Mouse (Mus musculus): ENCODE results near the gene Nrg3. TPM values are rescaled to one million over a fixed set of nuclear protein-coding genes. Genes with fewer than 3 reads are reported as not detected.

The Nrg3 gene
- polyA plus RNA-seq, 1 experiment from 2014 or later: not detected

GRCm38 (mm10) chr14:38847091-38847490 is 625.8 kb downstream of the Nrg3 start:
- H3K36me3 ChIP-seq (ENCODE audit: control insufficient read depth, insufficient read depth, low read length): no peaks in the 10 kb centered on the region
- ATAC-seq (ENCODE audit: insufficient number of reproducible peaks, low FRiP score, low TSS enrichment, low read depth) (no peak), DNase-seq (ENCODE audit: low spot score) (no peak)
- 69% methylated on average over 1 of the region's 1 CpGs for WGBS
- no peak overlapping the region for H3K9ac ChIP-seq (ENCODE audit: low read length)
- H3K9me3 ChIP-seq (ENCODE audit: control insufficient read depth, low read length): no peaks in the 10 kb centered on the region
- no peak overlapping the region for H3K27ac ChIP-seq (replicated peaks; ENCODE audit: low read depth, low read length)
- no peaks in the 10 kb centered on the region for H3K4me1 ChIP-seq (ENCODE audit: control insufficient read depth, insufficient read depth, low read length)
- H3K4me2 ChIP-seq (ENCODE audit: low read depth, severe bottlenecking): no peak overlapping the region
- no peak overlapping the region for H3K4me3 ChIP-seq (ENCODE audit: low read depth, low read length)
- H3K27me3 ChIP-seq (ENCODE audit: control insufficient read depth, insufficient read depth, low read length): no peaks in the 10 kb centered on the region

GRCm38 (mm10) chr14:38835006-38835405 is 637.9 kb downstream of the Nrg3 start:
- Histone ChIP-seq H3K4me3 (ENCODE audit: low read depth, low read length) (no peak overlapping the region), H3K27ac (replicated peaks; ENCODE audit: low read depth, low read length) (no peak overlapping the region), H3K36me3 (ENCODE audit: control insufficient read depth, insufficient read depth, low read length) (no peaks in the 10 kb centered on the region), H3K9ac (ENCODE audit: low read length) (no peak overlapping the region), H3K27me3 (ENCODE audit: control insufficient read depth, insufficient read depth, low read length) (no peaks in the 10 kb centered on the region), H3K9me3 (ENCODE audit: control insufficient read depth, low read length) (no peaks in the 10 kb centered on the region), H3K4me1 (ENCODE audit: control insufficient read depth, insufficient read depth, low read length) (no peaks in the 10 kb centered on the region), H3K4me2 (ENCODE audit: low read depth, severe bottlenecking) (no peak overlapping the region)
- ATAC-seq (ENCODE audit: insufficient number of reproducible peaks, low FRiP score, low TSS enrichment, low read depth): no peak
- 88% methylated on average over 4 of the region's 4 CpGs for WGBS
- no peak for DNase-seq (ENCODE audit: low spot score)

GRCm38 (mm10) chr14:38824891-38825290 is 648.0 kb downstream of the Nrg3 start:
- H3K9ac ChIP-seq (ENCODE audit: low read length): no peak overlapping the region
- H3K4me1 ChIP-seq (ENCODE audit: control insufficient read depth, insufficient read depth, low read length): no peaks in the 10 kb centered on the region
- H3K27ac ChIP-seq (replicated peaks; ENCODE audit: low read depth, low read length): no peak overlapping the region
- H3K27me3 ChIP-seq (ENCODE audit: control insufficient read depth, insufficient read depth, low read length): no peaks in the 10 kb centered on the region
- ATAC-seq (ENCODE audit: insufficient number of reproducible peaks, low FRiP score, low TSS enrichment, low read depth) (no peak), DNase-seq (ENCODE audit: low spot score) (no peak)
- H3K9me3 ChIP-seq (ENCODE audit: control insufficient read depth, low read length): no peaks in the 10 kb centered on the region
- H3K36me3 ChIP-seq (ENCODE audit: control insufficient read depth, insufficient read depth, low read length): no peaks in the 10 kb centered on the region
- H3K4me2 ChIP-seq (ENCODE audit: low read depth, severe bottlenecking): no peak overlapping the region
- no peak overlapping the region for H3K4me3 ChIP-seq (ENCODE audit: low read depth, low read length)
- 88% methylated on average over 1 of the region's 1 CpGs for WGBS

- no peak overlapping the region for H3K4me2 ChIP-seq (ENCODE audit: low read depth, severe bottlenecking)
- H3K4me3 ChIP-seq (ENCODE audit: low read depth, low read length): no peak overlapping the region
- no peaks in the 10 kb centered on the region for H3K9me3 ChIP-seq (ENCODE audit: control insufficient read depth, low read length)
- no peak overlapping the region for H3K27ac ChIP-seq (replicated peaks; ENCODE audit: low read depth, low read length)
- H3K36me3 ChIP-seq (ENCODE audit: control insufficient read depth, insufficient read depth, low read length): no peaks in the 10 kb centered on the region
- no peak for DNase-seq (ENCODE audit: low spot score)
- WGBS: 83% methylated on average over 3 of the region's 3 CpGs
- H3K9ac ChIP-seq (ENCODE audit: low read length): no peak overlapping the region
- no peak for ATAC-seq (ENCODE audit: insufficient number of reproducible peaks, low FRiP score, low TSS enrichment, low read depth)
- no peaks in the 10 kb centered on the region for H3K4me1 ChIP-seq (ENCODE audit: control insufficient read depth, insufficient read depth, low read length)
- H3K27me3 ChIP-seq (ENCODE audit: control insufficient read depth, insufficient read depth, low read length): no peaks in the 10 kb centered on the region
Measured at GRCm38 (mm10) chr14:38797027-38797426, 675.9 kb downstream of the Nrg3 start.

- Histone ChIP-seq H3K4me1 (ENCODE audit: control insufficient read depth, insufficient read depth, low read length) (no peaks in the 10 kb centered on the region), H3K36me3 (ENCODE audit: control insufficient read depth, insufficient read depth, low read length) (no peaks in the 10 kb centered on the region), H3K27ac (replicated peaks; ENCODE audit: low read depth, low read length) (no peak overlapping the region), H3K4me2 (ENCODE audit: low read depth, severe bottlenecking) (no peak overlapping the region), H3K27me3 (ENCODE audit: control insufficient read depth, insufficient read depth, low read length) (no peaks in the 10 kb centered on the region), H3K9ac (ENCODE audit: low read length) (no peak overlapping the region), H3K9me3 (ENCODE audit: control insufficient read depth, low read length) (no peaks in the 10 kb centered on the region), H3K4me3 (ENCODE audit: low read depth, low read length) (no peak overlapping the region)
- WGBS: 84% methylated on average over 5 of the region's 5 CpGs
- DNase-seq (ENCODE audit: low spot score) (no peak), ATAC-seq (ENCODE audit: insufficient number of reproducible peaks, low FRiP score, low TSS enrichment, low read depth) (no peak)
Measured at GRCm38 (mm10) chr14:38775291-38776116, 697.4 kb downstream of the Nrg3 start.

- ATAC-seq (ENCODE audit: insufficient number of reproducible peaks, low FRiP score, low TSS enrichment, low read depth): no peak
- H3K9ac ChIP-seq (ENCODE audit: low read length): no peak overlapping the region
- WGBS: 66% methylated on average over 1 of the region's 1 CpGs
- H3K4me1 ChIP-seq (ENCODE audit: control insufficient read depth, insufficient read depth, low read length): no peaks in the 10 kb centered on the region
- no peaks in the 10 kb centered on the region for H3K27me3 ChIP-seq (ENCODE audit: control insufficient read depth, insufficient read depth, low read length)
- no peak overlapping the region for H3K4me3 ChIP-seq (ENCODE audit: low read depth, low read length)
- DNase-seq (ENCODE audit: low spot score): no peak
- H3K4me2 ChIP-seq (ENCODE audit: low read depth, severe bottlenecking): no peak overlapping the region
- H3K36me3 ChIP-seq (ENCODE audit: control insufficient read depth, insufficient read depth, low read length): no peaks in the 10 kb centered on the region
- H3K9me3 ChIP-seq (ENCODE audit: control insufficient read depth, low read length): no peaks in the 10 kb centered on the region
- H3K27ac ChIP-seq (replicated peaks; ENCODE audit: low read depth, low read length): no peak overlapping the region
Measured at GRCm38 (mm10) chr14:38774811-38775210, 698.1 kb downstream of the Nrg3 start.

- DNase-seq (ENCODE audit: low spot score) (no peak), ATAC-seq (ENCODE audit: insufficient number of reproducible peaks, low FRiP score, low TSS enrichment, low read depth) (no peak)
- Histone ChIP-seq H3K4me1 (ENCODE audit: control insufficient read depth, insufficient read depth, low read length) (no peaks in the 10 kb centered on the region), H3K36me3 (ENCODE audit: control insufficient read depth, insufficient read depth, low read length) (no peaks in the 10 kb centered on the region), H3K9ac (ENCODE audit: low read length) (no peak overlapping the region), H3K27ac (replicated peaks; ENCODE audit: low read depth, low read length) (no peak overlapping the region), H3K4me3 (ENCODE audit: low read depth, low read length) (no peak overlapping the region), H3K4me2 (ENCODE audit: low read depth, severe bottlenecking) (no peak overlapping the region), H3K27me3 (ENCODE audit: control insufficient read depth, insufficient read depth, low read length) (no peaks in the 10 kb centered on the region), H3K9me3 (ENCODE audit: control insufficient read depth, low read length) (no peaks in the 10 kb centered on the region)
Measured at GRCm38 (mm10) chr14:38730465-38730864, 742.4 kb downstream of the Nrg3 start.

- H3K36me3 ChIP-seq (ENCODE audit: control insufficient read depth, insufficient read depth, low read length): no peaks in the 10 kb centered on the region
- H3K27me3 ChIP-seq (ENCODE audit: control insufficient read depth, insufficient read depth, low read length): no peaks in the 10 kb centered on the region
- DNase-seq (ENCODE audit: low spot score) (no peak), ATAC-seq (ENCODE audit: insufficient number of reproducible peaks, low FRiP score, low TSS enrichment, low read depth) (no peak)
- no peak overlapping the region for H3K4me2 ChIP-seq (ENCODE audit: low read depth, severe bottlenecking)
- H3K27ac ChIP-seq (replicated peaks; ENCODE audit: low read depth, low read length): no peak overlapping the region
- H3K9me3 ChIP-seq (ENCODE audit: control insufficient read depth, low read length): no peaks in the 10 kb centered on the region
- WGBS: 59% methylated on average over 4 of the region's 4 CpGs
- H3K4me3 ChIP-seq (ENCODE audit: low read depth, low read length): no peak overlapping the region
- no peak overlapping the region for H3K9ac ChIP-seq (ENCODE audit: low read length)
- H3K4me1 ChIP-seq (ENCODE audit: control insufficient read depth, insufficient read depth, low read length): no peaks in the 10 kb centered on the region
Measured at GRCm38 (mm10) chr14:38703894-38704293, 769.0 kb downstream of the Nrg3 start.
